Mouse (Mus musculus): ENCODE results near the gene Cnbd2. TPM values are rescaled to one million over a fixed set of nuclear protein-coding genes. Genes with fewer than 3 reads are reported as not detected.
A peak's percentile ranks its signal among the peaks of the same experiment; 100 is the strongest.
"Not testable (repeated sequence)": the region's sequence is repeated elsewhere in the genome, so short reads cannot be mapped to it uniquely, and the experiment has no call there.

Cnbd2 gene
- polyA plus RNA-seq, 1 experiment from 2014 or later, result 4.9 TPM

- Histone ChIP-seq H3K4me3 (ENCODE audit: low read depth, low read length) (no peak overlapping the region), H3K9me3 (replicated peaks; ENCODE audit: control insufficient read depth, low read length) (no peaks in the 10 kb centered on the region), H3K9ac (ENCODE audit: low read length) (no peak overlapping the region), H3K4me2 (ENCODE audit: low read length) (no peak overlapping the region), H3K27ac (ENCODE audit: low read depth, low read length) (no peak overlapping the region), H3K36me3 (ENCODE audit: control insufficient read depth, insufficient read depth, low read length) (no peaks in the 10 kb centered on the region), H3K4me1 (ENCODE audit: control insufficient read depth, insufficient read depth, low read length) (no peaks in the 10 kb centered on the region), H3K27me3 (replicated peaks; ENCODE audit: control insufficient read depth, insufficient read depth, low read length) (no peaks in the 10 kb centered on the region)
- ATAC-seq, result no peak
- 14% methylated on average over 3 of the region's 3 CpGs for WGBS
- DNase-seq (ENCODE audit: low spot score), result no peak
Measured at GRCm38 (mm10) chr2:156406987-156407386, 94.9 kb downstream of the Cnbd2 start.

- DNase-seq (ENCODE audit: low spot score), result peak; percentile 27
- no peaks in the 10 kb centered on the region for H3K27me3 ChIP-seq (replicated peaks; ENCODE audit: control insufficient read depth, insufficient read depth, low read length)
- H3K4me1 ChIP-seq (ENCODE audit: control insufficient read depth, insufficient read depth, low read length), result no peaks in the 10 kb centered on the region
- no peaks in the 10 kb centered on the region for H3K36me3 ChIP-seq (ENCODE audit: control insufficient read depth, insufficient read depth, low read length)
- ATAC-seq, result no peak
- 18% methylated on average over 7 of the region's 8 CpGs for WGBS
- H3K9ac ChIP-seq (ENCODE audit: low read length), result no peak overlapping the region
- H3K4me3 ChIP-seq (ENCODE audit: low read depth, low read length), result no peak overlapping the region
- H3K27ac ChIP-seq (ENCODE audit: low read depth, low read length), result no peak overlapping the region
- H3K9me3 ChIP-seq (replicated peaks; ENCODE audit: control insufficient read depth, low read length), result no peaks in the 10 kb centered on the region
- H3K4me2 ChIP-seq (ENCODE audit: low read length), result no peak overlapping the region
Measured at GRCm38 (mm10) chr2:156408168-156408567, 96.1 kb downstream of the Cnbd2 start.

GRCm38 (mm10) chr2:156411348-156411747, 99.2 kb downstream of the Cnbd2 start:
- H3K9me3 ChIP-seq (replicated peaks; ENCODE audit: control insufficient read depth, low read length); ATAC-seq; DNase-seq (ENCODE audit: low spot score); H3K36me3 ChIP-seq (ENCODE audit: control insufficient read depth, insufficient read depth, low read length); H3K27me3 ChIP-seq (replicated peaks; ENCODE audit: control insufficient read depth, insufficient read depth, low read length); H3K4me2 ChIP-seq (ENCODE audit: low read length); H3K9ac ChIP-seq (ENCODE audit: low read length); H3K27ac ChIP-seq (ENCODE audit: low read depth, low read length); H3K4me1 ChIP-seq (ENCODE audit: control insufficient read depth, insufficient read depth, low read length); H3K4me3 ChIP-seq (ENCODE audit: low read depth, low read length): not testable (repeated sequence)
- WGBS, result 90% methylated on average over 4 of the region's 7 CpGs

- Histone ChIP-seq H3K4me1 (ENCODE audit: control insufficient read depth, insufficient read depth, low read length) (no peaks in the 10 kb centered on the region), H3K4me2 (ENCODE audit: low read length) (no peak overlapping the region), H3K27me3 (replicated peaks; ENCODE audit: control insufficient read depth, insufficient read depth, low read length) (0 out of 2 replicates have a peak, but pooled peaks cover 8% of the 10 kb centered on the region), H3K4me3 (ENCODE audit: low read depth, low read length) (no peak overlapping the region), H3K9me3 (replicated peaks; ENCODE audit: control insufficient read depth, low read length) (no peaks in the 10 kb centered on the region), H3K9ac (ENCODE audit: low read length) (no peak overlapping the region), H3K27ac (ENCODE audit: low read depth, low read length) (no peak overlapping the region), H3K36me3 (ENCODE audit: control insufficient read depth, insufficient read depth, low read length) (no peaks in the 10 kb centered on the region)
- no peak for ATAC-seq
- 87% methylated on average over 2 of the region's 2 CpGs for WGBS
- DNase-seq (ENCODE audit: low spot score), result no peak
Measured at GRCm38 (mm10) chr2:156414996-156415395, 102.9 kb downstream of the Cnbd2 start.

DNA sequence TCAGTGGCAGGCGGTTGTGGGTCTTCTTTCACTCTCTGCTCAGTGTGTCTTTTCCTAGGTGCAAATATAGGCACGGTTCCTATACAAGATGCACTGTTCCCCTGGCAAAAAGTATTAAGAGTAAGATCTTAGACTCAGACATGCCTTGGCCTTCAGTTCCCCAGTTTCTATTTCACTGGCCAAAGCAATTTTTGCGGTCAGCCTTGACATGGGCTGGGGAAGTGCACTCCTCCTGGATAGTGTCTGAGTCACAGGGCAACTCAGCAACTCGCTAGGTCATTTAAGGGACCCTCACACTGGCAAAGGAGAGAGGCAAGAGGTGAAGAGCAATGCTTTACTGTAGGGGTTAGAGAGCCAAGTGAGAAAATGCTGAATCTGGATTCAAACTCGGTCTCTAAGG, 103.6 kb downstream of the Cnbd2 start:
- no peak overlapping the region for H3K4me3 ChIP-seq (ENCODE audit: low read depth, low read length)

GRCm38 (mm10) chr2:156417194-156417593, 105.1 kb downstream of the Cnbd2 start:
- H3K27me3 ChIP-seq (replicated peaks; ENCODE audit: control insufficient read depth, insufficient read depth, low read length), result 0 out of 2 replicates have a peak, but pooled peaks cover 14% of the 10 kb centered on the region
- DNase-seq (ENCODE audit: low spot score), result no peak
- no peak overlapping the region for H3K4me2 ChIP-seq (ENCODE audit: low read length)
- no peak overlapping the region for H3K9ac ChIP-seq (ENCODE audit: low read length)
- no peaks in the 10 kb centered on the region for H3K4me1 ChIP-seq (ENCODE audit: control insufficient read depth, insufficient read depth, low read length)
- no peaks in the 10 kb centered on the region for H3K36me3 ChIP-seq (ENCODE audit: control insufficient read depth, insufficient read depth, low read length)
- H3K4me3 ChIP-seq (ENCODE audit: low read depth, low read length), result no peak overlapping the region
- WGBS, result 71% methylated on average over 1 of the region's 1 CpGs
- no peaks in the 10 kb centered on the region for H3K9me3 ChIP-seq (replicated peaks; ENCODE audit: control insufficient read depth, low read length)
- no peak overlapping the region for H3K27ac ChIP-seq (ENCODE audit: low read depth, low read length)
- no peak for ATAC-seq

More for the DNA sequence above, 103.6 kb downstream of the Cnbd2 start:
- 0 out of 2 replicates have a peak, but pooled peaks cover 14% of the 10 kb centered on the region for H3K27me3 ChIP-seq (replicated peaks; ENCODE audit: control insufficient read depth, insufficient read depth, low read length)
- no peak for ATAC-seq
- H3K9me3 ChIP-seq (replicated peaks; ENCODE audit: control insufficient read depth, low read length), result no peaks in the 10 kb centered on the region
- no peak overlapping the region for H3K4me2 ChIP-seq (ENCODE audit: low read length)
- H3K9ac ChIP-seq (ENCODE audit: low read length), result no peak overlapping the region
- WGBS, result 73% methylated on average over 5 of the region's 5 CpGs
- no peak for DNase-seq (ENCODE audit: low spot score)
- no peaks in the 10 kb centered on the region for H3K4me1 ChIP-seq (ENCODE audit: control insufficient read depth, insufficient read depth, low read length)
- no peak overlapping the region for H3K27ac ChIP-seq (ENCODE audit: low read depth, low read length)
- H3K36me3 ChIP-seq (ENCODE audit: control insufficient read depth, insufficient read depth, low read length), result no peaks in the 10 kb centered on the region

DNA sequence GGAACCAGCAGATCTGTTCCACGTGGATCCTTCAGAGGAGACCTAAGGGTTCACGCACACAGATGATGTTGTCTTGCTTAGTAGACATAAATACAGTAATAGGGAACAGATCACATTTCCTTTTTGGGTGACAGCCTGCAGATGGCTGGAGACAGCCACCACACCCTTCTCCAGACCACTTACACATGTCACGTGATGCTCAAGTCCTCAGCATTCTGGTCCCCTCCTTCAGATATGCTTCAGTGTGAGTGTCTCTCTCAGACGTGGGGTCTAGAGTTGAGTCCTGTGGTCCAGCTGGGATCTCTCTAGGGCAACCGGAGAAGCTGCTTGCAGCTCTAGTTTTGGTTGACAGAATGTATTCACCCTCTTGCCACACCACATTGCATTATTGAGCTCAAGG, 106.4 kb downstream of the Cnbd2 start:
- Histone ChIP-seq H3K36me3 (ENCODE audit: control insufficient read depth, insufficient read depth, low read length) (no peaks in the 10 kb centered on the region), H3K4me1 (ENCODE audit: control insufficient read depth, insufficient read depth, low read length) (no peaks in the 10 kb centered on the region), H3K27ac (ENCODE audit: low read depth, low read length) (no peak overlapping the region), H3K9ac (ENCODE audit: low read length) (no peak overlapping the region), H3K4me2 (ENCODE audit: low read length) (no peak overlapping the region), H3K9me3 (replicated peaks; ENCODE audit: control insufficient read depth, low read length) (no peaks in the 10 kb centered on the region), H3K27me3 (replicated peaks; ENCODE audit: control insufficient read depth, insufficient read depth, low read length) (peaks cover 16% of the 10 kb centered on the region), H3K4me3 (ENCODE audit: low read depth, low read length) (no peak overlapping the region)
- ATAC-seq (no peak), DNase-seq (ENCODE audit: low spot score) (no peak)
- 84% methylated on average over 5 of the region's 5 CpGs for WGBS

GRCm38 (mm10) chr2:156420327-156420693, 108.2 kb downstream of the Cnbd2 start:
- Histone ChIP-seq H3K4me3 (ENCODE audit: low read depth, low read length) (peak overlapping the region; percentile 70), H3K27me3 (replicated peaks; ENCODE audit: control insufficient read depth, insufficient read depth, low read length) (peaks cover 16% of the 10 kb centered on the region), H3K36me3 (ENCODE audit: control insufficient read depth, insufficient read depth, low read length) (no peaks in the 10 kb centered on the region), H3K9me3 (replicated peaks; ENCODE audit: control insufficient read depth, low read length) (no peaks in the 10 kb centered on the region), H3K4me2 (ENCODE audit: low read length) (peak overlapping the region; percentile 86), H3K9ac (ENCODE audit: low read length) (peak overlapping the region; percentile 84), H3K4me1 (ENCODE audit: control insufficient read depth, insufficient read depth, low read length) (no peaks in the 10 kb centered on the region), H3K27ac (ENCODE audit: low read depth, low read length) (peak overlapping the region; percentile 86)
- ATAC-seq (0 out of 2 replicates have a peak, but pooled peaks have one; percentile 15), DNase-seq (ENCODE audit: low spot score) (peak; percentile 8)
- WGBS, result 6% methylated on average over 14 of the region's 14 CpGs

DNA sequence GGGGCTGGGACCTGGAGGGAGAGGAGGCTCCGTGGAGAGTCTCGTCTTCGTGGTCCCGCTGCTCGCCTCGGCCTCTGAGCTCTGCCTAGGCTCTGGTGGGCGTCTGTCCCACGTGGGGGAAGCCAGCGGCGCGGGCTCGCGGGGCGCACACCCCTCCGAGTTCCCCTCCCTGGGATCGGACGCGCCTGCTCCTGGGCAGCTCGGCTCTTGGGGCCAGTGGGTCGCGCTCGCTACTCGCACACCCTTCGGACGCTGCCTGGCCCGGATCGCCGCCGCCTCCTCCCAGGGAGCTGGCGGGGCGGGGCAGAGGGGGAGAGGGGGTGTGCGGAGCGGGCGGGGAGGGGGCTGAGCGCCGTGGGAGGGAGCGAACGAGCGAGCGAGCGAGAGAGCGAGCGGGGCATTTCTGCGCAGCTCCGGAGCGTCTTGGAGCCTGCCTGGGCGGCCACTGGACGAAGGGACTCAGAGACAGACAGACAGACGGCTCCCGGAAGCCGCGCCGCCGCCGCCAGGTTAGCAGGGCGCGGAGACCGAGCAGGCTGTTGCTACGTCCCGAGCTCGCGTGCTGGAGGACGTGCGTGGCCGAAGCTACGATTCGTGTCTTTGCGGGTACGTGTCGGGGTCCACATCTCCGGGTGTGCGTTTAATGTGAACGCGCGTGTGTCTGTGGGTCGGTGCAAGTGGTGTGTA, 108.7 kb downstream of the Cnbd2 start, which contains the start of gene Epb41l1:
Gene Epb41l1, plus strand, starts transcription at position 216 of the 687 bp plus-strand sequence.
- under 1% methylated on average over 67 of the region's 76 CpGs for WGBS
- H3K27ac ChIP-seq (ENCODE audit: low read depth, low read length), result peak within 1 kb of the TSS; percentile 86

More for the DNA sequence above, 108.7 kb downstream of the Cnbd2 start, which contains the start of gene Epb41l1:
- Histone ChIP-seq H3K36me3 (ENCODE audit: control insufficient read depth, insufficient read depth, low read length) (no peaks in the 10 kb centered on the region), H3K27me3 (replicated peaks; ENCODE audit: control insufficient read depth, insufficient read depth, low read length) (peaks cover 16% of the 10 kb centered on the region), H3K9me3 (replicated peaks; ENCODE audit: control insufficient read depth, low read length) (no peaks in the 10 kb centered on the region), H3K9ac (ENCODE audit: low read length) (peak within 1 kb of the TSS; percentile 84), H3K4me2 (ENCODE audit: low read length) (peak within 1 kb of the TSS; percentile 86), H3K4me3 (ENCODE audit: low read depth, low read length) (peak within 1 kb of the TSS; percentile 70), H3K4me1 (ENCODE audit: control insufficient read depth, insufficient read depth, low read length) (no peaks in the 10 kb centered on the region)
- ATAC-seq, result peak; percentile 64
- peak; percentile 55 for DNase-seq (ENCODE audit: low spot score)
